Mouse (Mus musculus) lung, postnatal 36 days (tissue): Measurements from ENCODE around the gene Zfp142.

ENCODE experiments used
- DNase-seq: peaks from one replicate; pipeline ENCODE4 v3.0.0; 2022; ENCODE audit warnings: mixed read lengths

Gene Zfp142

DNA sequence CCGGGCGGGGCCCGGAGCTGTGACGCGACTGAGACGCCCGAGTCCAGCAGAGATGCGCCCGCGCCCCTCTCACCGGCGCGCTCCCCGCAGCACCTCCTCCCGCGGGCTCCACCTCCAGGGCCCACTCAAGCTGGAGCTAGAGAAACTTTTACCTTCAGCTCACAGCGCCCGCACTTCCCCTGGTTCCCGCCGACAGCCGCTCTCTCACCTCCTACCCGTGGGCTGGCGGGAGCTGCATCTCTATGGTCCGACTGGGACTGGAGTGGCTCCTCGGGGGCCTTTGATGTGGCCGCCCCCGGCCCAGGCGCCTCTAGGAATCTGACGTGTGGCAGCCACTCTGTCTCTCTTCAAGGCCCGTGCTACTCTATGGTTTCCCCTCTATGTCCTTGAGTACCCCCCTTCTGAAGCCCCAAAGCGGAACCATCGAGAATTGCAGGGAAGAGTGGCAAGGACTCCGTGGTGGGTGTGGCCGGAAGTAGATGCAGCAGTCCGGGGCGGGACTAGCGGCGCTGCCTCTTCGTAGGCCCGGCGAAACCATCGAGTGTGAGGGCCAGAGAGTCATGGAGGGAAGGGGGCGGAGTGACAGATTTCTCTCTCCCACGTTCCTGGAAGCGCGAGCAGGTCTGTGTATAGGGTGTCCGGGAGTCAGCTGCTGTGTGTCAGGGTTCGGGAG, at the start of gene Zfp142, which contains the start of gene Bcs1l:
TSS of gene Zfp142 (minus strand) at position 474 of the 673 bp plus-strand sequence.
TSS of gene Bcs1l (plus strand) at position 517 of the 673 bp plus-strand sequence.
- peak; percentile 99 for DNase-seq

DNA sequence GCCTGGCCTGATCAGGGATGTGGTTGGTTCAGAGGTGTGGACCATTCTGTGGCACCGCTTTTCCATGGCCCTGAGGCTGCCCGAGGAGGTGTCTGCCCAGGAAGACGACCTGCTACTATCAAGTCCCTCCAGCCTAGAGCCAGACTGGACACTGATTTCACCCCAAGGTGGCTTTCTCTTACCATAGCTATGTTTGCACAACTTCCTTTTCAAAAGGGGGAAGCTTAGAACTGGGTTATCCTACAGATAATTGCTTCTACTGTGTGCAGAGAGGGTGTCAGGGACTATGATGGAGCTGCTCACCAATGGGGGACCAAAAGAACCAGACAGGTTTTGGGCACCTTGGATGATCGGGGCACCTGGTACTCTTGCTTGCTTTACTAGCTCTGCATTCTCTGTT, 44.7 kb upstream of the Zfp142 start:
- no peak for DNase-seq

DNA sequence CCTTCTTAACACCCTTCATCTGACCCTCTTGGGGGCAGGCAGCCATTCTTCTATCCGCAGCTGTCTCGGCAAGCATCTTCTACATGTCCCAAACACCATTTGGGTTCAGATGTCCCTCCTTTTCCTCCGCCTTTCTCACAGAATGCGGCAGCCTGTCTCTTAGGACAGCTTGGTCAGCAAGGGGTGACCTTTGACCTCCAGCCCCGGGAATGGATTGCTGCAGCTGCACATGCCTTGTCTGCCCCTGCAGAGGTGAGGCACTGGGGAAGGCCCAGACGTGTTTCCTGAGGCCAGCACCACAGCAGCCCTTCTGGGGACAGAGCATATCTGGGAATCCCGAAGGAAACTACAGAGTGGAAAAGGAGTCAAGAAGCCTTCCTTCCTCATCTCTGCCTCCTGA, 40.0 kb upstream of the Zfp142 start:
- no peak for DNase-seq

DNA sequence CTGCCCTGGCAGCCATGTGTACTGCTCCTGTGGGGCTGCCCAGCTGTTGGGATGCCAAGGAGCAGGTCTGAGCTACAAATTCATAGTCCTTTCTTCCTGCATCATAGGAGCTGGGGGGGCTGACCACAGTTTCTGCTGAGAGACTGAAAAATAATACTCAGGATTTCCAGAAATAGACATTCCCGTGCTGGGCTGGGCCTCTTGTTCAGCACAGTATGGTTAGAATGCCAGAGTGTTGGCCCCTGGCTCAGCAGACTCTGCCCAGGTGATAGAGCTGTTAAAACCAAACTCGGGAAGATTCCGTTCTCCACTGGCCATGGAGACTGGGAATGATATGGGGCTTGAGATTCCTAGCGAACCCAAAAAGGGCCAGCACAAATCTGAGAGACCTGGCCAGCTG, 38.0 kb upstream of the Zfp142 start:
- peak; percentile 38 for DNase-seq

DNA sequence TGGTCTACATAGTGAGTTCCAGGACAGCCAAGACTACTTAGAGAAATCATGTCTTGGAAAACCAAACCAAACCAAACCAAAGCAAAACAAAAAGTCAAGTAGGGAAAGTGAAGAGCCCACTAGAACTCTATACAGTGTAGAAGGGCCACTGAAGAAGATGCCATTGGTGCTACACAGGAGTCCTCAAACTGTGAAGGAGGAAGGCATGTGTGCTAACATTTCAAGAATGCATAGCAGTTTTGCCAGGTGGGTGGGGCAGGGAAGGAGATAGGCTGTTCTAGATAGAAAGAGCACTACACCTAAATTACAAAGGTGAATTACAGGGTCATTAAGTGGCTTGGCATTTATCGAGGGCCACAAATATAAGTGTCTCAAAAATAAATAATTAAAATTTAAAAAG, 36.1 kb upstream of the Zfp142 start:
- DNase-seq = peak; percentile 85

DNA sequence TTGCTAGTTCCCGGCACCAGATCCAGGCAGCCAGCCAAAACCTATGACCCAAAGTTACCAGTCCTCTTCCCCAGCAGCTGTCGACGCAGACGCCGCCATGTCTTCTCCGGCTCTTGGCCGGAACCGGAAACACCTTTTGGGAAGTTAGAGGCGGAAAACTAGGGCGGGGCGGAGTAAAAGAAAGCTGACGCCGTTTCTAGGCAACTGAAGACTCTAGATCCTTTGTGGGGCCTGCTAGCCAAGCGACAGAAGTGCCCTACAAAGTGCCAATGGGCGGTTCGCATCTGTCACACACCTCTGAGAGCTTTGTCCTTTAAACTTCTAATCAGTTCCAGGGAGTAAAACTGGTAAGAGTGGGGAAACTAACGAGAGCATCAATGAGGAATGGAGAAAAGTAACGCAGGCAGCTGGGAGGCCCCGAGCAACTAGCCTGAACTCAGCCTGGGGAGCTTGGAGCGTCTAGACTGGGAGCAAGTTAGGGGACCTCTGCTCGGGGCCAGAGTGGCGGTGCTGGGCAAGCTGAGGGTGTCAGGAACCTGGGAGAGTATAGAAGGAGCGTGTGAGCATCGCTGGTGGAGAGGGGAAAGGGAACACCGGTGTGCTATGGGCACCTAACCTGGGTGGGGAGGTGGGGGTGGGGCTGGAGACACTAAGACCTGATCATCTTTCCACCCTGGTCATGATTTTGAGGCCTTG, 13.4 kb upstream of the Zfp142 start, which contains the start of the genes Rnf25 and Stk36:
TSS of gene Rnf25 (minus strand) at position 131 of the 696 bp plus-strand sequence.
TSS of gene Stk36 (plus strand) at position 179 of the 696 bp plus-strand sequence.
- peak; percentile 95 for DNase-seq

DNA sequence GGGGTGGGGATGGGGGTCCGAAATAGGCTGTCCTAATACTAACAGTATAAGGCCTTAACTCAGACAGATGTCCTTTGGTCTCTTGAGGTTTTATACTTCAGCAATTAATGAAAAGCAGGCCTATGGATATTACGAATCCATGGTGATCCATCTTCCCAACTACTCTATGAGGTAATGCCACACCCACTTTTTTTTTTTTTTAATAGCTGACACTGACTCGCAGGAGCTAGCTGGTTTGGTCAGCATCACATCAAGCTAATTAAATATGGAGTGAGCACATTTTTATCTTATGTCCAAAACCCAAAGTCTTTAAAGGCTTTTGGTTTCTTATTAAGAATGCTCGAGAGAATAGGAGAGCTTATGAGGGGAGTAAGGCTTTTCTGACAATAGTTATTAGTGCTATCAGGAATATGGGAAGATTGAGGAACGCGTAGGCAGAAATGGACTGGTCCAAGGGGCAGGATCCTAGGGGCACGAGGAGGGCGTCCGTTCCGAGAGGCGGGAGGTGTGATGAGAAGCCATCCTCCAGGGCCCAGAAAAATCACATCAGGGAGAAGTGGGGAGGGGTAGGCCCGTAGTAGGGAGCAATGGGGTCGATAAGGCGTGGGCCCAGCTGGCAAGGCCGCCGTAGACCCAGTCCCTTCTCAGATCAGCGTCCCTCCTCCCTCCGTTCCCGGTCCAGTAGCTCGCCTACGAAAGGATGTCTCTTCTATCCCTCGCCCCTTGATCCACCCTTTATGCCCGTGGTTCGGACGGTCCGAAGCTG, 12.6 kb upstream of the Zfp142 start:
- DNase-seq = peak; percentile 3

DNA sequence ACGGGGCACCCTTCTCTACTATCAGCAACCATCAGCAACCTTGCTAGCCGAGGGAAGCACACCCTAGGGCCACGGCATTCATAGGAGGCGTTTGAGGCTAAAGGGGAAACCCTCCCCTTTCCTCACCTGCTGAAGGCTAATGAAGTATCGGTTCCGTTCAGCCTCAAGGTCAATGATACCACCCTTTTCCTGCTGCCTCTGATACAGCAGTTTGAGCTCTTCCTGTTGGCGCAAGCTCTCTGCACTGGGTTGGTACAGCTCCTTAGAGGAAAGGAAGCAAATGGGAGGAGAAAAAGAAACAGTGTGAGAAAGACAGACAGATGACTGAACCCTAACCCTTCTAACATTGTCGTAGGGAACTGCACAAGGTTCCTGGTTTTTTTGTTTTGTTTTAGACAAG, 6.4 kb upstream of the Zfp142 start:
- no peak for DNase-seq

DNA sequence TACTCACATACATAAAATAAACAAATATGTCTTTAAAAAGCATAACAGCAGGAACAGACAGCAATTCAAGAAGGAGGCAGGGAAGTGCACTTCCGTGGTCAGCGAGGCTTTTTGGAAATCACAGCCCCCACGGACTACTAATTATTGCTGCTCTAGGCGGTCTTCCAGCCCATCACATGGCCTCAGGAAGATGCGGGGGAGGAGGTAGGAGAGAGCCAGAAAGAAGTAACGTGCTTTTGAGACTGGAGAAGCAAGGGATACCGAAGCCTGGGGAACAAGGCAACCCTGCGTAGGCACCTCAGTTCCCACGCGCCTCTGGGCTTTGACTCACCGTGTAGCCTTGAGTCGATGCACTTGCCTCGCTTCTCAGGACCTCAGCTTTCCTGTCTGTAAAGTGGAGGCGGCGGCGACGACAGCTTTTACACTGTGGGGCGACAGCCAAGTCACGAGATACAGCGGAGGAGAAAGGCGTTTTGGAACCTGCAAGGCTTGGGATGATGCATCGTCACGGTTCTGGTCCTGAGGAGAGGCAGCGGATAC, 743 bp downstream of the Zfp142 start:
- DNase-seq = no peak

DNA sequence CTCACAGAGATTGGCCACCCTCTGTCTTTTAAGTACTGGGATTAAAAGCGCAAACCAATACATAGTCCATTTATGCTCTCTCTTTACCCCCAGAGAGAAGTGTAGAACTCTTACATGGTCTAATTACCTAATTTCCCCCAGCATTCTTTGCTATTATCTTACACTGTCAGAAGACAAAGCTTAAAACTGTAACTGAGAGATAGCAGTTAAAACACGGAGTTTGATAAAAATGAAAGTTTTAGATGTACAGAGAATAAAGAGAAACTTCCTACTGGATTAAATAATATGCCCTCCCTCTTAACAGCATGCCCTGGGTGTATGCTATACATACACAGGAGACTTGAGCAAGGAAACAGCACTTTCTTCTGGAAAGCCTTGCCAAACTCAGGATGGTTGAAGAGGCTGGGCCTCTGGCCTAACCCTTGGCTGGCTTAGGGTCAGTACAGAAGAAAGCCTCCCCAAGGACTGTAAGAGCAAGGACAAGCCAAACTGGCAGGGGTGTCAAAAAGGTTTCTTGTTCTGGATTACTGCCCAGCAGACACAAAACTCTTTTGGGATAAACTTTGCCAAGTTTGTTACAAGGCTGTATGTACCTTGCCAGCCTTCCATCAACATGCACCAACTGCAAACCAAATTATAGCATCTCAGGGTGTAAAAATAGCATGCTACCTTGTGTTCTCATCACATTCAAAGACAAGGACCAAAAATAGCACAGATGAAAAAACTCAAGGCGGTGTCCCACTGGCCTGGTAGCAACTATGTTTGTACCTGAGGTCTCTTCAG, 3.2 kb downstream of the Zfp142 start:
- DNase-seq = no peak

DNA sequence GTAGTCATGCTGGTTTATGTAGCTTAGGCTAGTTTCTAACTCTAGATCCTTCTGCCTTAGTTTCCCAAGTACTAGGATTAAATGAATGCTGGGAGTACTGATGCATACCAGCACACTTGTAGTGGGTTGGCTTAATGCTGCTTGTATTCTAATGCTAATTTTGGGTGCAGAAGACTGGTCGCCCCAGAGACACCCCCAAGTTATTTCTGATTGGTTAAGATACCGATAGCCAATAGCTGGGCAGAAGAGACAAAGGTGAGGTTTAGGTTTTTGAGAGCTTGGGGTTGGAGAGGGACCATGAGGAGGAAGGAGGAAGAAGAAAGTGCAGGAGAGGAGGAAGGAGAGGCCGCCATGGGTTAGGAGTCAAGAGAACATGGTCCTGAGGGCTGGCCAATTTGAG, 5.4 kb downstream of the Zfp142 start:
- DNase-seq = no peak

DNA sequence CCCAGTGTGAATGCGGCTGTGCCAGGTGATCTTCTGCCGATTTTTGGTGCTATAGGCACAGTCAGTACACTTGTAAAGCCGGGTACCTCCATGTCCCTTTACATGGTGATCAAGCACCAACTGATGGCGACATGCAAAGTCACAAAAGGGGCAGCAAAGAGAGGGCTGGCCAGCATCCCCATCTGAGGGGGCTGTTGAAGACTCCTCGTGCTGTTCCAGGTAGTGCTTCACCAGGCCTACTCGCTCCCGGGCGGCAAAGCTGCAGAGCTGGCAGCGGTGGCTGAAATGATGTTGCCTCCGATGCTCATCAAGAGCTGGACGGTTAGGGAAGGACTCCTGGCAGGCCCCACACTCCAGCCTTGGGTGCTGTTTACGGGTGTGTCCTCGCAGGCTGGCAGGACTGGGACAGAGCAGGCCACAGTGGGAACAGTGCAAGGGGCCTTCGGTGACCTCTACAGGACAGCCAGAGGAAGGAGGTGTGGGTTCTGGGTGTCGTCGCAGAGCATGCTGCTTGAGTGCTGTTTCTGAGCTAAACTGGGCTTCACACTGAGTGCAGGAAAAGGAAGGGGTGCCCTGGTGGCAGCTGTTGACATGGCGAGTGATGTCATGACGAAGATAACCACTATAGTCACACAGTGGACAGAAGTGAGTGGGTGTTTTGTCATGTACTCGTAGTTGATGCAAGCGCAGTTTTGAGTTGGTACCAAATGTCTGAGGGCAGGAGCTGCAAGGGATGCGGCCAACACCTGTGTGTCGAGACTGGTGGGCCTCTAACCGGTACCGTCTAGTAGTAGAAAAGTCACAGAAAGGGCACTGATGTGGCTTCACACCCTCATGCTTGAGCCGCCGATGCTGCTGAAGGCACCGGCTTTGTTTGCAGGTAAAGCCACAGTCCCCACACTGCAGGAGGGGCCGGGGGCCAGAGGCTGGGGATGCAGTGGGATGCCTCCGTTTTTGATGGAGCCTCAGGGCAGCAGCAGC, 18.0 kb downstream of the Zfp142 start:
- DNase-seq = no peak

DNA sequence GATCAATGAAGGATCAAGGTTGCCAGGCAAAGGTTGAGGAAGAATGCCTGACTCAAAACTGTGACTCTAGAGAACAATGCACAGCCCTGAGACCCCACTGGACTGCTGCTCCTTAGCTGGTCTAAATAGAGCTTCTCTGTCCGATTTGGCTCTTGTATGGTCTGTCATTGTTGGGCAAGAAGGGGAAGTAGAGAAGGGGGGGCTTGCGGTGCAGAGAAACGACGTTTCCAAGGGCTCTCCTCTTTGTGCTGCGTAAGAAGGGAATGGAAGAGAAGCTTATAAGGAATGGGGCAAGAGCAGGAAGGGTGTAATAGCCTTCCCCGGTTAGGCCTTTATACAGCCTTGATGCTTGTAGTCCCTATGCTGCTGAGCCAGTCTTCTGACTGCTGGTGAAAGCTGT, 22.2 kb downstream of the Zfp142 start:
- DNase-seq = no peak

DNA sequence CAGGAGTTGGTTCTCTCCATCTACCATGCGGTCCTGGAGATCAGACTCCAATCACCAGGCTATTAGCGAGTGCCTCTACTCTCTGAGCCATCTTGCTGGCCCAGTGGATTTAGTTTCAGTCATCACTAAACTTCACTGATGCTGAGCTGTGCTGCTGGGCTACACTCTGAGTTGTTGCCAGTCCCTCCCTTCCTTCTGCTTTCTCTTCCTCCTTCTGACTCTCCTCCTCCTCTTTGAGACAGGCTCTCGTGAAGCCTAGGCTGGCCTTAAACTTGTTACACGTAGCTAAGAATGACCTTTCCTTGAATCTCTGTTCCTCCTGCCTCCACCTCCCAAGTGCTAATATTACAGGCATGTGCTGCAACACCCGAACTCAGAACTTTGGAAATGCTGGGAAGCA, 29.0 kb downstream of the Zfp142 start:
- DNase-seq = no peak

DNA sequence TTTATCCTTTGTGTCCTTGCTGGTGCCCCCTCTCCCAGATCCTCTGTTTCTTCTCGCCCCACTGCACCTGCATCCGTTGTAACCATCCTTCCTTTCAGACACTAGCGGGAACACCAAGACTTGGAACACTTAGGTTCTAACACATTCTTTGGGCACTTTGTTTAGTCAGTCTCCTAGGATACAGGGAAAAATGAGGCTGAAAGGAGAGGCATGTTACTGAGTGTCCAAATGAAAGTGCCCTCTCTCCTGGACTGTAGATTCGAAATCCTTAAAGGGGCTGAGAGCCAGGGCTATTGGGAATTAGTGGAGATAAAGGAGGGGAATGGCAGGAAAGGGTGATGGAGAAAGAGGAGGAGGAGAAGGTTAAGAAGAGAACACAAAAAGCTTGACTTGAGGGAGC, 43.9 kb downstream of the Zfp142 start, which contains the start of gene Usp37:
TSS of gene Usp37 (minus strand) at position 101 of the 400 bp plus-strand sequence.
- no peak for DNase-seq

DNA sequence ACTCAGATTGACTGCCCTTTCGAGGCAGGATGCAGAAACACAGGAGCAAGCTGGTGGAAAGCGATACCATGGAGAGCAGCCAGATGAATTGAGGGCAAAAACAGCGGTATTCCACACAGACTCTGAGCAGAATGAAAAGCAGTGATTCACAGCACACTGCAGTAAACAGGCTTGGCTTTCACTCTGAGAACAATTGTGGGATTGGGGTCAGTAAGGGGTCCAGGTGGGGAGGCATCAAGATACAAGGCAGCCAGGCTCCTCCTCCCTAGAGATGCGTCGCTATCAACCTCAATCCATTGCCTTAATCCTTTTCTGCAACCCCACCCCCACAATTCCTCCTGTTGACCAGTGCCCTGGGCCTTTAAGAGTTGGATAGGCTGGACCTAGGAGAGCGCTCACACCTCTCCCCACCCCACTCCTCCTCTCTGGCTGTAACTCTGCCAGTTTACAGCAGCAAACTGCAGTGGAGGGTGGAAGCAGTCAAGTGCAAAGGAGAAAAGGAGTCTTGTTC, 45.5 kb downstream of the Zfp142 start, which contains the start of gene Plcd4:
TSS of gene Plcd4 (plus strand) at position 438 of the 511 bp plus-strand sequence.
- DNase-seq = peak; percentile 25

DNA sequence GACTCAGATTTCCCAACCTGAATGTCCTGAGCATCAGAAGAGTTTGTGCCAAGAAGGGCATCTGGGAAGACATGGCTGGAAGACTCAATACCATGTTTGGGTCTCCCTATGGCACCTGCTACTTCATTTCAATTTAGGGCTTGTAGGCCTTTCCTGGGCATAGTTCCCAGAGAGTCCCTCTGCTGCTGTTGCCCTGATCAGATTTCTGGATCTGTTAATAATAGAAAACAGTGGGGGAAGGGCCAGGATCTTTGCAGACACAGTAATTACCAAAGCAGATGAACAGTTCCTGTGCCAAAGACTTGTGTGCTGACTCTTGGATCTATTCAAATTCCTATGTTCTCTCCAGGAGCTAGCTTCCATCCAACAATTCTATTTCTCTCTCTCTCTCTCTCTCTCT, 49.4 kb downstream of the Zfp142 start:
- no peak for DNase-seq

DNA sequence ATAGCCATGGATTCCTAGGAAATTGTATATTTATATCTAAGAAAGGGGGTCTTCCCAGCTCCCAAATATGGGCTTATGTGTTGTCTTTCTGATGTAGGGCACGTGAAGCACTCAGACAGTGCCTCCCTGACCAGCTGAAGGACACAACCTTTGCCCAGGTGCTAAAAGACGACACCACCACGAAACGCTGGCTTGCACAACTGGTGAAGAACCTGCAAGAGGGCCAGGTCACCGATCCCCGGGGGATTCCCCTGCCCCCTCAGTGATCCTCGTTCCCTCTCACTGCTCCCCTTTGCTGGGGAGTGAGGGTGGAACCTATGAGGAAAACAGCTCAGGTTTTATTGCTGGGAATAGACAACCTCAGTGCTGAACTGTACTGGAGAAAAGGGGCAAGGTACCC, 59.5 kb downstream of the Zfp142 start:
- no peak for DNase-seq

DNA sequence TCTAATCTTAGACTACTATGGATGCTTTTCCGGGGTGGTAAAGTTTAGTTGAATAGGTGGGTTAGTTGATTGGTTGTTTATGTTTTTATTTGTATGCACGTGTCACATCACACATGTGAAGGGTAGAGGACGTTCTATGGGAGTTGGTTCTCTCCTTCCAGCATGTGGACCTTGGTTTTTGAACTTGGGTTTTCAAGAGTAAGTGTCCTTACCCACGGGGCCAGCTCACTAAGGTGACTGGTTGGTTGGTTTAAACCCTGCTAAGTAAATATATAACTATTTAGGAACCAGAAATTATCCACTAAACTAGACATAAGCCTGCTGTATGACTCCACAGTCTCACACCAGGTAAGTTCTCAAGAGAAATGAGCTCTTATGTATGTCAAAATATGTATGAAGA, 63.3 kb downstream of the Zfp142 start:
- DNase-seq = no peak

DNA sequence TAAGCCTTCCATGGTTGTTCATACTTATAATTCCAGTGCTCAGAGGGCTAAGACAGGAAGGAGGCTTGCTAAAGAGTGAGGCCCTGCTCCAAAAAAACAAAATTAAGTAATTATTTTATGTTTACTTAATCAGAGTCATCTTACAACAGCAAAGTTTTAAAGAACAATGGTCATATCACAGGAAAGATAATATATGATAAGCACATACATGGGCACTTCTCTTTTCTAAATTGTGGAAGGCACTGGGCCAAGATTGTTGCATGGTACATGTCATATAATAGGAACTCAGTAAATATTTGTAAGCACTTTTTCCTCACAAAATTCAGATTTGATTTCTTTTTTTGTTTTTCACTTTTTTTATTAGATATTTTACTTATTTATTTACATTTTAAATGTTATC, 68.2 kb downstream of the Zfp142 start:
- no peak for DNase-seq
